Mouse (Mus musculus) heart, postnatal 25 days (tissue): Measurements from ENCODE around the gene Crabp2. TPM values are rescaled to one million over a fixed set of nuclear protein-coding genes. Genes with fewer than 3 reads are reported as not detected.
A peak's percentile ranks its signal among the peaks of the same experiment; 100 is the strongest.

Experiments used
- DNase-seq: peaks from one replicate; pipeline ENCODE4 v3.0.0; 2022; ENCODE audit warnings: low spot score
- intact Hi-C: fragments of 180-260 bp; cut with DNase I; formaldehyde crosslinking; loops from one replicate; pipeline ENCODE4 v1.15.1; 2025
- total RNA-seq, 2 experiments: library from RNA; stranded (reverse); gene quantifications; 2 replicates each; pipeline ENCODE4 v1.2.3; 2021

Gene Crabp2
- total RNA-seq, 2 experiments from 2014 or later = not detected

DNA sequence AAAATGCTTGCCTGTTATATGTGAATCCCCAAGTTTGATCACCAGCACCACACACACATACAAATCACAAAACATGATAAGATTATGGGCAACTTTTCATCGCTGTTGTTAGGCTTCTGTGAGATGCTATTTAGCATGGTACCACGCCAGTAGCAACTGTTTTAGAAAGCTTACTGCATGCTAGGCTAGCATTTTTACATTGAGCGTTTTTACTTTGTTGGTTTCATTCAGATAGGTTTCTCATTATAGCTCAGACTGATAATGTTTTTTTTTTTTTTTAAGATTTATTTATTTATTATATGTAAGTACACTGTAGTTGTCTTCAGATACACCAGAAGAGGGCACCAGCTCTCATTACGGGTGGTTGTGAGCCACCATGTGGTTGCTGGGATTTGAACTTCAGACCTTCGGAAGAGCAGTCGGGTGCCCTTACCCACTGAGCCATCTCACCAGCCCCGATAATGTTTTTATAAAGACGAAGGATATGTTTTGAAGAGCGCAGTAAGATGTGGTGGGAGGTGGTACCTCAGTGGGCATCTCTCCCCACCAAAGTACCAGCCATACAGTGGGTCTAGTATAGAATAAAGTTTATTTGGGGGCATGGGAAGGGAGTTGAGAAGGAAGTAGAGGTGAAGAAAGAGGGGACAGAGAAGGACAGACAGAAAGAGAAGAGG is 28.1 kb upstream of the Crabp2 start:
- intact Hi-C loops = no loop called here
- DNase-seq = no peak

DNA sequence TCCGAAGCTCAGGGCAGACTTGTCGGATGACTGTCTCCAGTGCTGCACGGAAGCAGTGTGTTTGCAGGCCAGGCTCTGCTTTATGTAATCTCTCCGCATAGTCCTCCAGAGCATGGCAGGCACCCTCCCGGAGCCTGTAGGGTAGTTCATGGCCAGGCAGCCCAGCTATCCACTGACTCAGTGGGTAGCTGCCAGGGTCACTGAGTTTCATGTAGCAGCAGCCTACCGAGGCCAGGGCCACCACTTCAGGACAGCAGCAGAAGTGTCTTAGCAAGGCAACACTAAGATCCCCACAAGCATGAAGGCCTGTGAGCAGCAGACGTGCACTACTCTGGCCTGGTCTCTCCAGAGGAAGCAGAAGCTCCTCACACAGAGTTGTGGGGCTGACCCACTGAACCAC is 23.5 kb upstream of the Crabp2 start:
- intact Hi-C loops = no loop called here
- DNase-seq = no peak

DNA sequence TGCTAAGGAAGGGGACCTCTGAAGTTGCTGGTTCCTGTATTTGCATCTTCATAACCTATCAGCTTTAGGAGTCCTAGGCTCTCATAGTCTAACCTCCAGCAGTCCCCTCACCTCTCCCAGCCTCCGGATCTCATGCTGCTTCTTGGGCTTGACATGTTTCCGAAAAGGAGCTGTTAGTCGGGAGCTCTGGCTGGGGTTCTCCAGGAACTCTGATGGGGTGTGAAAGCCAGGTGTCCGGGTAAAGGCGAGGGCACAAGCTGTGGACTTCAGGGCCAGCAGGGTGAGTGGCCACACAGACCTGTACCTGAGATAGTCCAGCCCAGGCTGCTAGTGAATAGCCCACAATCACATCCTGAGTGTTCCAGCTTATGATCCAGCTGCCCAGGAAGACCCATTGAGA is 21.0 kb upstream of the Crabp2 start:
- intact Hi-C loops = no loop called here
- no peak for DNase-seq

DNA sequence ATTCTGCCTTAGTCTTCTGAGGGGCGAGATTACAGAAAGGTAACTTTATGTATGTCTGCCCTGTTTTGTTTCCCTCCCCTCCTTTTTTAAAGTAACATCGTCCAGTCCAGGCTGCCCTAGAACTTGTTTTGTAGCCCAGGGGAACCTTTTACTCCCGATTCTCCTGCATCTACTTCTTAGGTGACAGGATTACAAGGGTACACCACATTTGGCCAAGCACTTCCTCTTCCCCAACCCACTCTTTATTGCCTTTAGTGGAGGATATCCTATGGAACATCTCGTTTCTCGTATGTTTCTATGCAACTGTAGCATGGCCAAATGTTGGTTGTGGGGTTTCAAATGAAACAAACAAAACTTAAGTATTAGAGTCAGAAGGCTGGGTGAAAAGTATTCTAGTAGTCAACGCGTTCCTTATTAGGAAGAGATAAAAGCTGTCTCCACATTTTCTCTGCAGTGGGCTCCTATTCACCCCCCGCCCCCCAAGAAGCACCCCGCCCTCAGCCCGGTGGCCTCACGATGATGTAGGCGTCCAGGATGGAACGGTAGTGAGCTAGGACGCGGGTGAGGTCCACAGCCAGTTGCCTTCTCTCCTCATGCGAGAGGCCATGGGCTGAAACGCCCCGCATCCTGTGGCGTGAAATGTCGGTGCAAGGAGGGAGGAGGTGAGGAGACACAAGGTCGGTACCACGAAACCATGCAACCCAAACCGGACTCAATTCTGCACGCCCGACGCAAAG is 19.0 kb upstream of the Crabp2 start:
- intact Hi-C loops = no loop called here
- no peak for DNase-seq

DNA sequence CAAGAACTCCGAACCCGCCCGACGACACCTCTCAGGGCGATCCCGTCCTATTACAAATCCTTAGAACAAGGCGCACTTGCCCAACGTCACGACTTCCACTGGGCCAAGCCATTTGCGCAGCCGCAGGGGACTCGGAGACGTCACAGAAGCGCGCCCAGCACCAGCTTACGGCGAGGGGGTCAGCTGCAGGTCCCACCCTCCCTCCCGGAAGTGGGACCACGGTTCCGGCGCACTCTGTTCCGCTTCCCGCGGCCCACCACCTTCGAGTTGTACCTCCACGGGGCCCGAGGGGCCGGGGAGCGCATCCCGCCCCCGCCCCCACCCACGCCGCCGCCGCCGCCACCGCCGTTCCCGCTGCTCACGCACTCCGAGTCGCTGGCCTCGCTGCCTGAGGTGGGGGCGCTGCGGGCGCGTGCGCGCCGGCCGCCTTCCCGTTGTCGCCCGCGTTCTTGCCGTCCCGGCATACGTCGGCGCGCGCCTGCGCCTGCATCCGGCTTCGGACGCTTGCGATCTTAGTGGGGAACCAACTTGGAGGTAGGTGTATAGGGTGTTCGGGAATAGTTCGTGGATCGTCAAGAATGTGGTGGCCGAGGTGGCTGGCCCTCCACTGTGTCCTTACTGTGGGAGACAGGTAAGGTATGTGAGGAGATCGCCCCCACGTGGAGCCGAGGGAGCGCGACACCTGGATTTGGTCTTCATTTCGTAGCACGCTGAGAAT is 18.2 kb upstream of the Crabp2 start, which contains the start of the genes Isg20l2 and Rrnad1:
TSS of gene Isg20l2 (plus strand) at position 237 of the 718 bp plus-strand sequence.
TSS of gene Rrnad1 (minus strand) at position 640 of the 718 bp plus-strand sequence.
- intact Hi-C loops = no loop called here

DNA sequence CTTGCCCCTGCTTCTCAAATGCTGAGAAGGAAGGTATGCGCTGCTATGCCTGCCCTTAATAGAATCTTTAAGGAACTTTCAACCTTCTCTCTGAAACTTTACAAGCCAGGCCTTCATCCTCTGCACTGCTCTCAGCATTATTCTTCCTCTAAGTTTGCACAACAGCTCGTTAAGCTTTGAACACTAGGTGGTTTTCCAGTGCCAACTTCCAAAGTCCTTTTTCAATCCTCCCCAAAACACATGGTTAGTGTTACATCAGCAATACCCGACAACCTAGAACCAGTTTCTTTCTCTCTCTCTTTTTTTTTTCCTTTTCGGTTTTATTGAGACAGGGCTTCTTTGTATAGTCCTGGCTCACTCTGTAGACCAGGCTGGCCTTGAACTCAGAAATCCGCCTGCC is 14.4 kb upstream of the Crabp2 start:
- no peak for DNase-seq
- intact Hi-C loops = no loop called here

More for the DNA sequence above, 18.2 kb upstream of the Crabp2 start, which contains the start of the genes Isg20l2 and Rrnad1:
- DNase-seq = peak; percentile 94

DNA sequence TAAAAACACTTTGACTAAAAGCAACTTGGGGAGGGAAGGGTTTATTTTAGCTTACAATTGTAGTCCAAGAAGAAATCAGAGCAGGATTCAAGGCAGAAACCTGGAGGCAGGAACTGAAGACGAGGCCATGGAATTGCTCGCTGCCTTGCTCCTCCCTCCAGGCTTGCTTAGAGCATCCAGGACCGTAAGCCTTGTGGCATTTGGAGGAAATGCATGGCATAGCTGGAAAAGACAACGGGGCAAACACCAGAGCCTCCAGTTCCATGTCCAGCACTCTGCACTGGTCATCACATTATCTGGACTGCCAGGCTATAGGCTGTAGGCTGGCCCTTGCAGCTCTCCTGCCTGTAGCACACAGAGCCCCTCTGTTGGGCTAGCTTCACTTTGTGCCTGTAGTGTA is 14.0 kb upstream of the Crabp2 start:
- DNase-seq = no peak
- intact Hi-C loops = no loop called here

DNA sequence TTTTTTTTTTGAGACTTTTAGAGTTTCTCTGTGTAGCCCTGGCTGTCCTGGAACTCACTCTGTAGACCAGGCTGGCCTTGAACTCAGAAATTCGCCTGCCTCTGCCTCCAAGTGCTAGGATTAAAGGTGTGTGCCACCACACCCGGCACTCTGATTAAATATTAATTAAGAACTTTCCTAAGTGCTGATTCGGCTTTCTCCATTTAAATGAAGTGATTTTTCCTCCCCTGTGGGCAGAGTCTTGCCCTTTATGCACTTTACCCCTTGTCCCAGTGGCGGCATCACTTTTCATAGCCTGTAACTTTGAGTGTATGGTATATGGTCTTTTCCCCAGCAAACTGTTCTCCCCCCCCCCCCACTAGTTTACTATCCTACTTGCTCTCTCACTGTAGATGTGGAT is 13.3 kb upstream of the Crabp2 start:
- intact Hi-C loops = loop anchor here (1.0 kb wide), 3 partner anchors 26 to 136 kb away; no protein-coding TSS in a partner anchor
- no peak for DNase-seq

DNA sequence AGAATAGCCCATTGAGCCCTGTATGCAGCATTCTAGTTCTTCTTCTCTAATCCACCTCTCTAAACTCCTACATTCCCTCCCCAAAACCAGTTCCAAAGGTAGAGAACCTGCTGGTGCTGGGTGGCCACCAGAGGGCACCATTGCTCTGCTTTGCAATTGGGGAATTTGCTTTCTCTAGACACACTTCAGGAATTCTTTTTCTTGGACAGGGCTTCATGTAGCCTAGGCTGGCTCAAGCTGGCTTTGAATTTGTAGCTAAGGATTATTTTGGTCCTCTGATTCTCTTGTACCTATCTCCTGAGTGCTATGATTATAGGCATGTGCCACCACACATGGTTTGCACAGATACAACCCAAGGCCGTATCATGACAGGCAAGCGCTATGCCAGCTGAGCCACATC is 12.7 kb upstream of the Crabp2 start:
- intact Hi-C loops = loop anchor here (1.0 kb wide), 3 partner anchors 26 to 136 kb away; no protein-coding TSS in a partner anchor
- peak; percentile 37 for DNase-seq

DNA sequence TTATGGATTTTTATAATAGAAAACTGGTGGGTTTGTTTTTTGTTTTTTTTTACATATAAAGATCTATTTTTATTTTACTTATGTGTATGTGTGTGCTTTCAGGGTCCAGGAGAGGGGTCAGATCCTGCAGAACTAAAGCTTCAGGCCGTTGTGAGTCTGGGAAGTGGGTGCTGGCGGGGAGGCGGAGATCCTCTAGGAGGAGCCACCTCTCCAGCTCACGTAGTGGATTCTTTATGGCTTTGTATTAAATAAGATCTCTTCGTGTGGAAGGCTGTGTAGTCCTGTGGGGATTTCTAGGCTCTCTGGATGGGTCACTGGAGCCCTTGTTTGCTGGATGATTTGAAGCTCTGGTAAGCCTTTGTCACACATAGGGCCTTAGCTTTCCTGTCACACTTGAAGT is 7.9 kb upstream of the Crabp2 start:
- DNase-seq = no peak
- intact Hi-C loops = no loop called here

GRCm38 (mm10) chr3:87942471-87942870 is 6.0 kb upstream of the Crabp2 start:
- intact Hi-C loops = no loop called here
- no peak for DNase-seq

DNA sequence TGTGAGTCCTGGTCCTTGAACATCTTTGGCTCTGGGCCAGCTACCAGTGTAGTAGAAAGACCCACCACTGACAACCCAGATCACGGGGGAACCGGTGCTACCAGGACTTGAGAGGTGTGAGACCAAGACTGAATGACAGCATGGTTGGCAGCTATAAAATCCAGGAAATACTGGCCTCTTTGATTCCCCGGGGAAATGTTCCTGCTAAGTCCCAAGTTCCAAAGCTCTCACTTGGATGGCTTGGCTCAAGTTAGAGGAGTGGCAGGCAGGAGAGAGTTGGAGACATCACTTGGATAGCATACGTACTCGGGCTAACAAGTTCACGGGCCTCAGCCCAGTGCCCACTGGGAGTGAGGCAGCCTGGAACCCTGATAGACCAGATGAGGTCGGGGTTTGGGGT is 4.9 kb upstream of the Crabp2 start:
- DNase-seq = no peak
- intact Hi-C loops = no loop called here

GRCm38 (mm10) chr3:87944838-87945600 is 3.4 kb upstream of the Crabp2 start:
- intact Hi-C loops = no loop called here
- peak; percentile 36 for DNase-seq

DNA sequence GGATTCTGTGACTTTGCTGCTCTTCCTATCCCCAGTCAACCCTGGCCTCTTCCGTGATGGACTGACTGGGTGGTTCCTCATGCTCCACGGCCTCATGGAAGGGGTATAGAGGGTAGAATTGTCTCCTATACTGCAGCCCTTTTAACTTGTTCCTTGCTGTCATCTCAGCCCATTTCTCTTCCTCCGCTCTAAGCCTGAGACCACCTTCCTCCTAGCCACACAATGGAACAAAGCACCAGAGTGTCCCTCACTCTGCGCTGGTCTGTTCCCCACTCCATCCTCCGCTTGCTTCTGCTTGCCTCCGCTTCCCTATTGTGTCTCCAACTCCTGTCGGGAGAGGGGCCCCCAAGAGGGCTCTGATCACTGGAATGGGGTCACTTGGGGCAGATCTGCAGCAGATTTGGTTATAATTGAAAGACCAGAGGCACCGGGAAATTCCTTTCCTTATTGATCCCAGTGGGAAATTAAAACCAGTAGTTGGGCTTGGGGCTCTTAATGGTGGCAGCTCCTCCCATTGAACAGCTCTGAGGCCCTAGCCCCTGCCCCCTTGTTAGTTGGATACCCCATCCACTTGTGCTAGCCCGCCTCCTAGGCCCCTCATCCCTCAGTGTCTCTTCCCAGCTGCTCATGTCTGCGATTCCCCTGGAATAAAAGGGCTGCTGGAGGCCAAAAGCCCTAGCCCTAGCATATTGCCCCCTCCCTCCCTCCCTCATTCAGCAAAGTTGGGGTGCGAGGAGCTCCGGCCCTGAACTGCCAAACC is 2.5 kb upstream of the Crabp2 start:
- no peak for DNase-seq
- intact Hi-C loops = no loop called here

GRCm38 (mm10) chr3:87946541-87946860 is 2.0 kb upstream of the Crabp2 start:
- DNase-seq = no peak
- intact Hi-C loops = no loop called here

GRCm38 (mm10) chr3:87947056-87947810 is 1.2 kb upstream of the Crabp2 start:
- no peak for DNase-seq

DNA sequence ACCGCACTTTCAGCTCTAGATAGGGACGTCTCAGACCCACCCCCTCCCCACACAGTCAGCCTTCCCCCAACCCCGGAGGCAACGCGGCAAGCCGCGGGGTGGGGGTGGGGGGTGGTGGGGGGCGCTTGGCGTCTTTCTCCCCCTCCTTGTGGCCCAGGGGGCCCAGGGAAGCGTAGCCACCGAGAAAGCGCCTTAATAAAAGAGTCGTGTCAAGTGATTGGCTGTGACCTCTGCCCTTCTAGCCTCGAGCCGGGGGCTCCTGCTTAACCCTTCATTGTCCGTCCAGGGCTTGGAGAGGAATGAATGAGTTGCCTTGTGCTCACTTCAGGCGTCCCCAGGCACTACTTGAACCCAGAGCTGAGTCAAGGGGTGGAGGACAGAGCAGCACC is 661 bp upstream of the Crabp2 start:
- intact Hi-C loops = no loop called here
- DNase-seq = no peak

More at GRCm38 (mm10) chr3:87947056-87947810, 1.2 kb upstream of the Crabp2 start:
- intact Hi-C loops = no loop called here

GRCm38 (mm10) chr3:87949266-87949954 is 944 bp downstream of the Crabp2 start:
- no peak for DNase-seq
- intact Hi-C loops = no loop called here
